Mouse (Mus musculus): ENCODE results near the gene Me1. TPM values are rescaled to one million over a fixed set of nuclear protein-coding genes. Genes with fewer than 3 reads are reported as not detected.

The Me1 gene
- polyA plus RNA-seq, 1 experiment from 2014 or later, result 51.6 TPM

GRCm38 (mm10) chr9:86736991-86737390 is 41.2 kb upstream of the Me1 start:
- Histone ChIP-seq H3K4me3 (ENCODE audit: low read depth, low read length) (no peak overlapping the region), H3K9ac (ENCODE audit: low read depth, low read length) (no peak overlapping the region), H3K4me2 (replicated peaks; ENCODE audit: low read depth) (no peak overlapping the region), H3K9me3 (ENCODE audit: control insufficient read depth) (no peaks in the 10 kb centered on the region), H3K4me1 (replicated peaks; ENCODE audit: control insufficient read depth, insufficient read depth, low read length) (no peaks in the 10 kb centered on the region), H3K27me3 (replicated peaks; ENCODE audit: control insufficient read depth, insufficient read depth, low read length) (no peaks in the 10 kb centered on the region), H3K36me3 (ENCODE audit: control insufficient read depth, insufficient read depth) (no peaks in the 10 kb centered on the region), H3K27ac (ENCODE audit: low read depth, low read length) (no peak overlapping the region)
- 85% methylated on average over 4 of the region's 4 CpGs for WGBS
- TF ChIP-seq CTCF (IDR thresholded peaks at IDR 0.05; ENCODE audit: low read depth), result no peak
- ATAC-seq, result no peak

GRCm38 (mm10) chr9:86734795-86735194 is 39.0 kb upstream of the Me1 start:
- ATAC-seq, result no peak
- Histone ChIP-seq H3K4me3 (ENCODE audit: low read depth, low read length) (no peak overlapping the region), H3K36me3 (ENCODE audit: control insufficient read depth, insufficient read depth) (no peaks in the 10 kb centered on the region), H3K4me2 (replicated peaks; ENCODE audit: low read depth) (no peak overlapping the region), H3K9me3 (ENCODE audit: control insufficient read depth) (no peaks in the 10 kb centered on the region), H3K4me1 (replicated peaks; ENCODE audit: control insufficient read depth, insufficient read depth, low read length) (no peaks in the 10 kb centered on the region; the same call in 1 of the 2 replicates), H3K27ac (ENCODE audit: low read depth, low read length) (peak overlapping the region; percentile 35; the same call in 1 of the 2 replicates), H3K27me3 (replicated peaks; ENCODE audit: control insufficient read depth, insufficient read depth, low read length) (no peaks in the 10 kb centered on the region), H3K9ac (ENCODE audit: low read depth, low read length) (no peak overlapping the region)
- no peak for TF ChIP-seq CTCF (IDR thresholded peaks at IDR 0.05; ENCODE audit: low read depth)
- WGBS, result 53% methylated on average over 9 of the region's 9 CpGs

- peak; percentile 71; the same call in 1 of the 2 replicates for ATAC-seq
- no peaks in the 10 kb centered on the region; the same call in 1 of the 2 replicates for H3K4me1 ChIP-seq (replicated peaks; ENCODE audit: control insufficient read depth, insufficient read depth, low read length)
- H3K9ac ChIP-seq (ENCODE audit: low read depth, low read length), result no peak overlapping the region
- no peak overlapping the region for H3K4me2 ChIP-seq (replicated peaks; ENCODE audit: low read depth)
- H3K27me3 ChIP-seq (replicated peaks; ENCODE audit: control insufficient read depth, insufficient read depth, low read length), result no peaks in the 10 kb centered on the region
- H3K4me3 ChIP-seq (ENCODE audit: low read depth, low read length), result no peak overlapping the region
- H3K36me3 ChIP-seq (ENCODE audit: control insufficient read depth, insufficient read depth), result no peaks in the 10 kb centered on the region
- H3K9me3 ChIP-seq (ENCODE audit: control insufficient read depth), result no peaks in the 10 kb centered on the region
- no peak overlapping the region for H3K27ac ChIP-seq (ENCODE audit: low read depth, low read length)
- no peak for TF ChIP-seq CTCF (IDR thresholded peaks at IDR 0.05; ENCODE audit: low read depth)
These were observed 38.6 kb upstream of the Me1 start for GRCm38 (mm10) chr9:86734357-86734756.

- WGBS, result 84% methylated on average over 3 of the region's 3 CpGs
- Histone ChIP-seq H3K4me1 (replicated peaks; ENCODE audit: control insufficient read depth, insufficient read depth, low read length) (peaks cover 4% of the 10 kb centered on the region; the same call in 1 of the 2 replicates), H3K4me2 (replicated peaks; ENCODE audit: low read depth) (no peak overlapping the region), H3K27me3 (replicated peaks; ENCODE audit: control insufficient read depth, insufficient read depth, low read length) (no peaks in the 10 kb centered on the region), H3K36me3 (ENCODE audit: control insufficient read depth, insufficient read depth) (no peaks in the 10 kb centered on the region), H3K9ac (ENCODE audit: low read depth, low read length) (no peak overlapping the region), H3K4me3 (ENCODE audit: low read depth, low read length) (no peak overlapping the region), H3K9me3 (ENCODE audit: control insufficient read depth) (no peaks in the 10 kb centered on the region), H3K27ac (ENCODE audit: low read depth, low read length) (no peak overlapping the region)
- ATAC-seq, result no peak
- no peak for TF ChIP-seq CTCF (IDR thresholded peaks at IDR 0.05; ENCODE audit: low read depth)
These were observed 34.1 kb upstream of the Me1 start for GRCm38 (mm10) chr9:86729811-86730210.

- no peak for TF ChIP-seq CTCF (IDR thresholded peaks at IDR 0.05; ENCODE audit: low read depth)
- Histone ChIP-seq H3K9me3 (ENCODE audit: control insufficient read depth) (no peaks in the 10 kb centered on the region), H3K27ac (ENCODE audit: low read depth, low read length) (no peak overlapping the region), H3K27me3 (replicated peaks; ENCODE audit: control insufficient read depth, insufficient read depth, low read length) (no peaks in the 10 kb centered on the region), H3K9ac (ENCODE audit: low read depth, low read length) (no peak overlapping the region), H3K4me1 (replicated peaks; ENCODE audit: control insufficient read depth, insufficient read depth, low read length) (peaks cover 4% of the 10 kb centered on the region; the same call in 1 of the 2 replicates), H3K4me2 (replicated peaks; ENCODE audit: low read depth) (no peak overlapping the region), H3K4me3 (ENCODE audit: low read depth, low read length) (no peak overlapping the region), H3K36me3 (ENCODE audit: control insufficient read depth, insufficient read depth) (no peaks in the 10 kb centered on the region)
- no peak for ATAC-seq
- WGBS, result 31% methylated on average over 1 of the region's 1 CpGs
These were observed 33.3 kb upstream of the Me1 start for GRCm38 (mm10) chr9:86729084-86729483.

GRCm38 (mm10) chr9:86728214-86728814 is 32.6 kb upstream of the Me1 start:
- H3K4me1 ChIP-seq (replicated peaks; ENCODE audit: control insufficient read depth, insufficient read depth, low read length), result peaks cover 4% of the 10 kb centered on the region; the same call in 1 of the 2 replicates
- H3K4me2 ChIP-seq (replicated peaks; ENCODE audit: low read depth), result peak overlapping the region; percentile 35
- no peaks in the 10 kb centered on the region for H3K9me3 ChIP-seq (ENCODE audit: control insufficient read depth)
- TF ChIP-seq CTCF (IDR thresholded peaks at IDR 0.05; ENCODE audit: low read depth), result no peak
- 37% methylated on average over 10 of the region's 10 CpGs for WGBS
- no peaks in the 10 kb centered on the region for H3K27me3 ChIP-seq (replicated peaks; ENCODE audit: control insufficient read depth, insufficient read depth, low read length)
- no peak overlapping the region for H3K9ac ChIP-seq (ENCODE audit: low read depth, low read length)
- no peak overlapping the region for H3K4me3 ChIP-seq (ENCODE audit: low read depth, low read length)
- H3K36me3 ChIP-seq (ENCODE audit: control insufficient read depth, insufficient read depth), result no peaks in the 10 kb centered on the region
- ATAC-seq, result peak; percentile 47
- H3K27ac ChIP-seq (ENCODE audit: low read depth, low read length), result peak overlapping the region; percentile 66
